Mouse (Mus musculus) olfactory bulb, adult 2 months (tissue): ENCODE results near the gene Fzd2.

ENCODE experiments used
- CTCF ChIP-seq: fragments of 200-500 bp; IDR thresholded peaks from 2 replicates; pipeline ENCODE4 v1.5.1; 2012; ENCODE audit warnings: low read depth, mild to moderate bottlenecking, low read length, moderate library complexity; ENCODE audit not compliant: insufficient read depth
- POLR2A ChIP-seq: fragments of 200-500 bp; IDR thresholded peaks from 2 replicates; pipeline ENCODE4 v1.6.1; 2012; ENCODE audit warnings: mild to moderate bottlenecking, low read depth, low read length, moderate library complexity; ENCODE audit not compliant: insufficient read depth

DNA sequence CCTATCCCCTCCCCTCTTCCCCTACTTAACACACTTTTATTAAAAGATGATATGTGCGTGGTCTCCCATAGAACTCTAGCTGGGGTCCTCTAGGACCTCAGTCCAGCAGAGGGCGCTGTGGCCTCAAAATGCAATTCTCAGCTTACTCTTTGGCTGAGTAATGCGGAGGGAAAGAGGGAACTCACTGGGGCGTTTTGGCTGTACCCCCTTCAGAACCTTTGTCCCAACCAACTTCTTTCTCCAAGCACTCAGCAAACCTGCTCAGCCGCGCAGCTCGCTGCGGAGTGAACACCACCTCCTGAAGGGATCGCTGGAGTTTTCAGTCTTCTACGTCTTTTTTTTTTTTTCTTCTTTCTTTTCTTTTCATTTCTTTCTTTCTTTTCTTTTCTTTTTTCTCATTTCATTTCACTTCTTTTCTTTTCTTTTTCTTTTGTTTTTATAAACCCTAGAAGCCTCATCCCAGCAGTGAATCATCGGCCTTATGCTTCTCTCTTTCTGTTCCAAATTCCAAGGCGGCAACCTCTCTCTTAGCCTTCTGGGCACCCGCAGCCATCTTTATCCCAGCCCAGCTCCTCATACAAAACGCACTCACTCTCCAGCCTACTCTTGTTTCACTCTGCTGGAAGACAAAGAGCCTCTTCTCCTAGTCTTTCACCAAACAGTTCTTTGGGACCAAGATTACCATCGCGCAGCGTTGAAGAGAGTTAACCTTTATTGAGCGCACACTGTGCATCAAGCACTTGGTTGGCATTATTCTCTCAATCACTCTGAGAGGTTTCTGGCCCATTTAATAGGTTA is 31.1 kb upstream of the Fzd2 start:
- TF ChIP-seq POLR2A = no peak
- TF ChIP-seq CTCF = peak; percentile 39; the same call in 1 of the 2 replicates
